Mouse (Mus musculus): ENCODE data around the gene Hist1h3f. TPM values are rescaled to one million over a fixed set of nuclear protein-coding genes. Genes with fewer than 3 reads are reported as not detected.

Gene Hist1h3f
- polyA plus RNA-seq, 1 experiment = 1.3 TPM

- H3K36me3 ChIP-seq (ENCODE audit: control insufficient read depth, insufficient read depth, low read length) = no peaks in the 10 kb centered on the region
- TF ChIP-seq POLR2A (IDR thresholded peaks at IDR 0.05; ENCODE audit: control insufficient read depth, low read depth, low read length) = no peak
- peaks cover 6% of the 10 kb centered on the region for H3K4me1 ChIP-seq (ENCODE audit: control insufficient read depth, insufficient read depth, low read length)
- no peak overlapping the region for H3K4me3 ChIP-seq (ENCODE audit: control insufficient read depth, low read depth, low read length)
- H3K27me3 ChIP-seq (ENCODE audit: control insufficient read depth, insufficient read depth, low read length) = no peaks in the 10 kb centered on the region; the same call in 1 of the 2 replicates
- no peak overlapping the region for H3K27ac ChIP-seq (ENCODE audit: control insufficient read depth, insufficient read depth, low read depth, low read length)
Observed at GRCm38 (mm10) chr13:23576351-23576881, 32.6 kb downstream of the Hist1h3f start.

GRCm38 (mm10) chr13:23576906-23577639, 33.2 kb downstream of the Hist1h3f start:
- Histone ChIP-seq H3K27me3 (ENCODE audit: control insufficient read depth, insufficient read depth, low read length) (no peaks in the 10 kb centered on the region; the same call in 1 of the 2 replicates), H3K4me1 (ENCODE audit: control insufficient read depth, insufficient read depth, low read length) (peaks cover 6% of the 10 kb centered on the region), H3K27ac (ENCODE audit: control insufficient read depth, insufficient read depth, low read depth, low read length) (no peak overlapping the region), H3K36me3 (ENCODE audit: control insufficient read depth, insufficient read depth, low read length) (no peaks in the 10 kb centered on the region), H3K4me3 (ENCODE audit: control insufficient read depth, low read depth, low read length) (no peak overlapping the region)
- TF ChIP-seq POLR2A (IDR thresholded peaks at IDR 0.05; ENCODE audit: control insufficient read depth, low read depth, low read length) (no peak), CTCF (IDR thresholded peaks at IDR 0.05; ENCODE audit: control insufficient read depth, insufficient read depth, insufficient replicate concordance, low read depth, low read length) (no peak)

GRCm38 (mm10) chr13:23577835-23578234, 34.0 kb downstream of the Hist1h3f start:
- H3K27ac ChIP-seq (ENCODE audit: control insufficient read depth, insufficient read depth, low read depth, low read length) = no peak overlapping the region

GRCm38 (mm10) chr13:23581408-23582218, 37.8 kb downstream of the Hist1h3f start, which contains the start of gene Hist1h4d:
TSS of gene Hist1h4d (plus strand) at chr13:23581598.
- no peak within 1 kb of the TSS; the same call in 1 of the 2 replicates for H3K27ac ChIP-seq (ENCODE audit: control insufficient read depth, insufficient read depth, low read depth, low read length)
- no peaks in the 10 kb centered on the region for H3K36me3 ChIP-seq (ENCODE audit: control insufficient read depth, insufficient read depth, low read length)
- no peaks in the 10 kb centered on the region; the same call in 1 of the 2 replicates for H3K27me3 ChIP-seq (ENCODE audit: control insufficient read depth, insufficient read depth, low read length)
- peaks cover 7% of the 10 kb centered on the region; the same call in 1 of the 2 replicates for H3K4me1 ChIP-seq (ENCODE audit: control insufficient read depth, insufficient read depth, low read length)
- no peak for TF ChIP-seq CTCF (IDR thresholded peaks at IDR 0.05; ENCODE audit: control insufficient read depth, insufficient read depth, insufficient replicate concordance, low read depth, low read length)
- peak; percentile 96 for TF ChIP-seq POLR2A (IDR thresholded peaks at IDR 0.05; ENCODE audit: control insufficient read depth, low read depth, low read length)
- peak within 1 kb of the TSS; percentile 60 for H3K4me3 ChIP-seq (ENCODE audit: control insufficient read depth, low read depth, low read length)

More at GRCm38 (mm10) chr13:23577835-23578234, 34.0 kb downstream of the Hist1h3f start:
- TF ChIP-seq POLR2A (IDR thresholded peaks at IDR 0.05; ENCODE audit: control insufficient read depth, low read depth, low read length) (no peak), CTCF (IDR thresholded peaks at IDR 0.05; ENCODE audit: control insufficient read depth, insufficient read depth, insufficient replicate concordance, low read depth, low read length) (no peak)
- Histone ChIP-seq H3K4me1 (ENCODE audit: control insufficient read depth, insufficient read depth, low read length) (peaks cover 6% of the 10 kb centered on the region), H3K36me3 (ENCODE audit: control insufficient read depth, insufficient read depth, low read length) (no peaks in the 10 kb centered on the region), H3K27me3 (ENCODE audit: control insufficient read depth, insufficient read depth, low read length) (no peaks in the 10 kb centered on the region; the same call in 1 of the 2 replicates), H3K4me3 (ENCODE audit: control insufficient read depth, low read depth, low read length) (no peak overlapping the region)

GRCm38 (mm10) chr13:23582219-23583056, 38.6 kb downstream of the Hist1h3f start:
- H3K4me3 ChIP-seq (ENCODE audit: control insufficient read depth, low read depth, low read length) = no peak overlapping the region
- no peaks in the 10 kb centered on the region for H3K27me3 ChIP-seq (ENCODE audit: control insufficient read depth, insufficient read depth, low read length)
- TF ChIP-seq CTCF (IDR thresholded peaks at IDR 0.05; ENCODE audit: control insufficient read depth, insufficient read depth, insufficient replicate concordance, low read depth, low read length) = no peak
- no peak for TF ChIP-seq POLR2A (IDR thresholded peaks at IDR 0.05; ENCODE audit: control insufficient read depth, low read depth, low read length)
- no peaks in the 10 kb centered on the region for H3K36me3 ChIP-seq (ENCODE audit: control insufficient read depth, insufficient read depth, low read length)
- H3K27ac ChIP-seq (ENCODE audit: control insufficient read depth, insufficient read depth, low read depth, low read length) = no peak overlapping the region
- peaks cover 8% of the 10 kb centered on the region; the same call in 1 of the 2 replicates for H3K4me1 ChIP-seq (ENCODE audit: control insufficient read depth, insufficient read depth, low read length)

GRCm38 (mm10) chr13:23583387-23584068, 39.7 kb downstream of the Hist1h3f start:
- H3K4me3 ChIP-seq (ENCODE audit: control insufficient read depth, low read depth, low read length) = no peak overlapping the region
- H3K27me3 ChIP-seq (ENCODE audit: control insufficient read depth, insufficient read depth, low read length) = no peaks in the 10 kb centered on the region
- no peak overlapping the region for H3K27ac ChIP-seq (ENCODE audit: control insufficient read depth, insufficient read depth, low read depth, low read length)
- H3K4me1 ChIP-seq (ENCODE audit: control insufficient read depth, insufficient read depth, low read length) = peaks cover 8% of the 10 kb centered on the region; the same call in 1 of the 2 replicates
- H3K36me3 ChIP-seq (ENCODE audit: control insufficient read depth, insufficient read depth, low read length) = no peaks in the 10 kb centered on the region
- TF ChIP-seq POLR2A (IDR thresholded peaks at IDR 0.05; ENCODE audit: control insufficient read depth, low read depth, low read length) (no peak), CTCF (IDR thresholded peaks at IDR 0.05; ENCODE audit: control insufficient read depth, insufficient read depth, insufficient replicate concordance, low read depth, low read length) (no peak)
